Mouse (Mus musculus): Measurements from ENCODE around the gene Scmh1.
"Not testable (repeated sequence)": the region's sequence is repeated elsewhere in the genome, so short reads cannot be mapped to it uniquely, and the experiment has no call there.

Scmh1 gene

DNA sequence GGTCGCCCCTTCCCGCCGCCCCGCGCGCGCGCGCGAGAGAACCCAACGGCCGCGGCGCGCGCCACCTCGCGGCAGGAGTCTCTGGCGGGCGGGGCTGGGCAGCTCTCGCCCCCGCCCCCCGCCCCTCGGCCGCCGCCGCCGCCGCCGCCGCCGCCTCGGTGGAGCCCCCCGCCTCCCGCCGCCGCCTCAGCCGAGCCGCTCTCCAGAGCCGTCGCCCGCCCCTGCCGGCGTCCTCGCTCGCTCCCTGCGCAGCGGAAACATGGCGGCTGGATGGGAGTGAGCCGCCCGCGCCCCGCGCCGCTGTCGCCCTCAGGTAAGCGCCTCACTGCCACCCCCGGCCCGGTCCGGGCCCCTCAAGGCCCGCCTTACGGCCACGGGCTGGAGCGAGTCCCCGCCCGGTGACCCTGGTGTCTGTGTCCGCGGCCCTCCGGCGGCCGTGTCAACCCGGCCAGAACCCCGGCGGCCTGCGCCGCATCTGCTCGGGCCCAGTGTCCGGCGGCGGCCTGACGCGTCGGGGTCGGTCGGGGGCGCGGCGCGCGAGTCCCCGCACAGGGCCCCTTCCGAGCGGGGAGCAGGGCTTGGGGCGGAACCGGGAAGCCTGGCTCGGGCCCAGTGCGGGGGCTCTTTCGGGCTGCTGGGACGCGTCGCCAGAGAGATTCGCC lies at the start of gene Scmh1:
TSS of gene Scmh1 (plus strand) at position 138 of the 662 bp plus-strand sequence.
- peak; percentile 45 for DNase-seq (ENCODE audit: low spot score)

DNA sequence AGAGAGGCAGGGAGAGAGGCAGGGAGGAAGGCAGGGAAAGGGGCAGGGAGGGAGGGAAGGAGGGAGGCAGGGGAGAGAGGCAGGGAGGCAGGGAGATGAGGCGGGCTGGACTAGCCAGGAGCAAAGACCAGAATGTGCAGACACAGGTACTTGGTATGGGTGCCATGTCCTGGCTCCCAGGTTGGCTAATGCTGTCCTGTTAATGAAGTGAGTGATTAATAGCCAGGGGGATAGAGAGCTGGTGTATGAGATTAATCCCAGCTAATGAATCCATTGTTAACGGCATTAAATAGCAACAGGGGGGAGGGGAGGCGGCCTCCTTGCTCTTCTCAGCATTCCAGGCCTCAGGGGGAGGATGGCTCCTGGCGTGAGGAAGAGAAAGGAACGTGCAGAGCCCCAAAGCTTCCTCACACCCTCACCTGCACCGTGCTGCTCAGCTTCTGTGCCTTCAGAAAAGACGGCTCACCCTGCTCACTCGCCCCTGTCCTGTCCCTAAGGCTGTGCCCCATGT lies 45.0 kb upstream of the Scmh1 start:
- no peak for DNase-seq (ENCODE audit: low spot score)

DNA sequence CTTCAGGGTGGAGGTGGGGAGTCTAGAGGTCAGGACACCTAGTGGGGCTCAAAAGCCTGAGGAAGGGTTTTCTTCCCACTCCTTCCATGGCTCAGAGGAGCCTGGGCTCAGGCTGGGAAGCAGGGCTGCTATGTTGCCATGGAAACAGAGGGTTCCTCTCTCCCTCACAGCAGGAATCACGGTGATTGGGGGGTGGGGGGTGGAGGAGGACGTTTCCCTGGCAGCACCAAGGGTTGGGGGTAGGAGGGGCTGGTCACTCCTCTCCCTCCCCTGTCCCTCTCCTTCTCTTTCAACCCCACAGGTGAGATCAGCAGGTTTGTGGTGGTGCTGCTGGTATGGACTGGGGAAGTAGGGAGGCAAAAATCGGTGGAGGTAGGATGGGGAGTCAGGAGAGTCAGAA lies 40.4 kb upstream of the Scmh1 start:
- DNase-seq (ENCODE audit: low spot score), result no peak

DNA sequence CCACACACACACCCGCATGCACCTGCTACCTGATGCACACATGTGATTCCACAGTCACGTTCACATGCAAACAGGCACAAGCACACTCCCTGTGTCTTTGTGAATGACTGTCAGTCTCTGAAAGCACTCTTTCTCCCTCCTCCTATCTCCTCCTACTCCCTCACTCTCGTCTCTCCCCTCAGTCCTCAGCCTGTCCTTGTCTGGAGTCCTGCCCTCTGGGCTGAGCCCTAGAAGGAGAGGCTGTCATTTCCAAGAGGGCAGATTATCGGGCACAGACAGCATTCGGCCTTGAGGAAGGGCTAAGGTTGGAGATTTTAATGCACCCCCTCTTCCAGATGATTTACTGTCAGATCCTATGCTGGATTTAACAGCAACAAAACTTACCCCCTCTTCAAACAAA lies 39.6 kb upstream of the Scmh1 start:
- DNase-seq (ENCODE audit: low spot score), result no peak

DNA sequence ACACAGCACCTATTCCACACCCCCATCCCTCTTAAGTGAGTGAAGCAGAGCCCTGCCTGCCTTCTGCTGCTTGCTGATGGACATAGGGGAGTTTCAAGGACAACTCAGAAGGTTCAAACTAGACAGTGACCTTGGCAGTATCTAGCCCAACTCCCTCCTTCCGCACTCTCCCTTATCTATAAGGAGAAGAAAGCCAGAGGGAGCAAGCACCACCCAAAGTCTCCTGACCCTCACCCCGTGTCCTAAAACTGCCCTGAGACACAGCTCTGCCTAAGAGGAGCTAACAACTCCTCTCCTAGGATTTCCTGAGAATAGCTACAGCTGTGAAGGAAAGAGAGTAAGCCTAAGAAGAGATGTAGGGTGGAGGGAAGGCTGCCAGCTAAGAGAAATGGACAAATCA lies 37.0 kb upstream of the Scmh1 start:
- DNase-seq (ENCODE audit: low spot score), result no peak

DNA sequence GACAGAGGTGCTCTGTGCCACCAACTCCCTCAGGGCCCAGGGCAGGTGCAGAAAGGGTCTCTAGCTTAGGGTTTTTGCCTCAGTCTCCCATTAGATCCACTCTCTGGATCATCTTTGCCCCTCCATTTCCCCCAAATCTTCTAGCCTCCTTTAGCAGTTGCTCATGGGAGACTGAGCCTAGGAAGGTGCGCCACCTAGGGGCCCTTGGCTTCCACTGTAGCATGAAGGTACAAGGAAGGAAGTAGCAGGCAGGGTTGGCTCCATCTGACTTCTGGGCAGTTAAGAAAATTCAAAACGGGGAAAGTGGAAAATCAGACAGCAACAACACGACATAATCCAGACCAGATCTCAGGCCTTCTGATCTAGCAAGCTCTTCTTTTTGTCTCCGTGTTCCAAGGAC lies 36.4 kb upstream of the Scmh1 start:
- DNase-seq (ENCODE audit: low spot score), result peak; percentile 60

DNA sequence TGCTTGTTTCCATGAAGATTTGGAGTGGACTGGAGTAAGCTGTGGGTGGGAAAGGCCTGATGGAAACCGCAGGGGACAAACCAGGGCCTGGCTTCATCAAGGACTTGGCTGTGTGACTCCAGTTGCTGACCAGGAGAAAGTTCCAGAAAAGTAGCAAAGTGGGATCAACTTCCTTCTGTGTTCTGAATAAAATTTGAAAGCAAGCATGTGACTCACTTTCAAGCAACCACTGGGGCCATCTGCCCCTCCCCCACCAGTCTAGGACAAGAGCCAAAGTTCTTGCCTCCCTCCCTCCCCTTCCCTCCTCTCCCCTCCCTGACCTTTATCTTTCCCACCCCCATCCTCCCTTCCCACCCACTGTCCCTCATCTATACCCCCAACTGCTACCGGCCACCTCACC lies 35.9 kb upstream of the Scmh1 start:
- no peak for DNase-seq (ENCODE audit: low spot score)

DNA sequence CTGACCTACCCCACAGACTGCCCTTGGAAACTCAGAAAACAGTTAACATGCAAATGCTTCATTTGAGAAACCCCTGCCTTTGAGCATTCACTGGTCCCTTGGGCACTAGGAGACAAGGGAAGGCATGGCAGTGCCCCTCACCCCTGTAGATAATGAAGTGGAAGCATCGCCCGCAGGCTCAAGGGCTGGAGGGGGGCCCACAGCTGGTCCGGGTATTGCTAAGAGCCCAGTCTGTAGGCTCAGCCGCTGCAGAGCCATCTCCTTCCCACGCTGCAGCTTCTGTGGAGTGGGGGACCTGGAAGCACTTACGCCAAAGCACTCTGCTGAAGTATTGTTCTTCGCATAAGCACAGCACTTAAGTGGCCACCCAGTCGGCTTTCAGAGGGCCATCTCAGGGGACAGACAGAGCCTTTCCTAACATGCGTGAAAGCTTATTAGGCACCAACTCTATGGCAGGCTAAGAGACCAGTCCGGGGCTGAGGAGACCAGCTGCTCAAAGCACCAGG lies 35.2 kb upstream of the Scmh1 start:
- DNase-seq (ENCODE audit: low spot score), result peak; percentile 8

DNA sequence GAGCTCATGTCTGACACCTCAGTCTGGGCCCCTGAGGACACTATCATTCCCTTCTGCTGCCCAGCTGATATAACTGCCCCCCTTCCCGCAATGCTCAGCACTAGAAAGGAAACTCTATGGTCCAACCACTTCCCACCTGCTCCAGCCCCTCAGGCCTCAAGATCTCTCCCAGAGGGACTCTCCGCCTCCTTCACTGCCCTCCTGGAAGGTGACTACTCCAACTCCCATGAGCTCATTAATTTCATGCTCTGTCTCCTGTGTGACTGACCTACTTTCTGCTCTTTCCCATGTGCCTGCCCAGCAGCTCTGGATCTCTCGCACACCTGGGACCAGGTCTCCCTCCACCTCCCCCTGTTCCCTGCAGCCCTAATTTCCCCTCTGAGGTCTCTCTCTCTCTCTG lies 32.2 kb upstream of the Scmh1 start:
- DNase-seq (ENCODE audit: low spot score), result no peak

DNA sequence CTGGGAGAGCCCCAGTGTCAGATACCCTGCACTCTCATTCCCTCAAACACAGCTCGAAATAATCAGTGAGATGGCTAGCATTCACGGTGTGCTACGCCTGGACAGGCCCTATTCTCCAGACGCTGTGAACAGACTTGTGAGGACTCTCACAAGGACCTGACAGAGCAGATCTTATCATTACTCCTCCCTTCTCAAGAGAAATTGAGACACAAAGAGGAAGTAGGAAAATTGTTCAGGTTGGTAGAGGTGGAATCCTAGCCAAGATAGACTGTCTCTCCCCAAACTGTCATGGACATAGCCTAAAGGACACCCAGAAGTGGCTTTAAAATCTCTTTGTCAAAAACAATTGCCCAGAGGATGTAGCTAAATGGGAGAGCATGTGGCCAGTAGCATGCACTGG lies 31.3 kb upstream of the Scmh1 start:
- DNase-seq (ENCODE audit: low spot score), result no peak

DNA sequence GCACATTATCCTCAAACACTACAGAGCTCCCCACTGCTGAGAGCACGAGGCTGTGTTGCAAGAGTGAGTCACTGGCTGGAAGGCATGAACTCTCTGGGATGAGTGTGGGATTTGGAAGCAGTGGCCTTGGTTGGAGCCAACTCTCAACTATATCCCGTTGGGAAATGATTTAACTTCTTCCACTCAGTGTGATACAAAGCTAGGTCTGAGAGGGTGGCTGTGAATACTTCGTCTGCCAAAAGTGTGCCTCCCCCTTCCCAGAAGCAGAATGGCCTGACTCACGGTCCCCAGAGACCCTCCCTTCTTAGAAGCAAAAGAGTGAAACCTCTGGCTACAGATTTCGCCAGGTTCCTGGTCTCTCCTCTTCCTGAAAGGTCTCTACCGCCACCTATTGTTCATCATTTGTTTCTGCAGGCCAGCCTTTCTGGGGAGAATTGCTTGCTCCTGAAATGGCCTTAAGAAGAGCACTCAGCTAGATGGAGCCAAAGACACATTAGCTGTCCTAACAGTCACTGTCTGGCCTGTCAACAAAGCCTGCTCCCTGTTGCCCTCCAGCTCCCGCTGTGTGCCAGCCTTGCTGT lies 24.2 kb upstream of the Scmh1 start:
- DNase-seq (ENCODE audit: low spot score), result peak; percentile 92

DNA sequence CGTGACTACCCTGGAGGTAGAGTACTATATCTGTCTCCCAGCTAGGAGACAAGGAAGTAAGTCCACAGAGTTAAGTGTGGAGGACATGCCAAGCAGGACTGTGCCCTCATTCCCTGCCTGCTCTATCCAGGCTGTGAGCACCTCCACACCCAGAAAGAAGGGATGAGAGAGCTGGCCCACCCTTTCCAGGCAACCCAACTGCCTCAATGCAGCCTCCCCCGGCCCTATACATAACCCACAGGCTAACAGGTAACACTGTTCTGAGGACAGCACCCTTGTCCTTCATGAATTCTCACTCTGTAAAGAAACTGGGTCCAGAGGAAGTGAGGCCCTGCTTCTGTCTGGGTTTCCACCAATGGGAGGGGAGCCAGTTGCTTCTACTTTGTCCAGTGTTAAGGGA lies 19.6 kb upstream of the Scmh1 start:
- no peak for DNase-seq (ENCODE audit: low spot score)

DNA sequence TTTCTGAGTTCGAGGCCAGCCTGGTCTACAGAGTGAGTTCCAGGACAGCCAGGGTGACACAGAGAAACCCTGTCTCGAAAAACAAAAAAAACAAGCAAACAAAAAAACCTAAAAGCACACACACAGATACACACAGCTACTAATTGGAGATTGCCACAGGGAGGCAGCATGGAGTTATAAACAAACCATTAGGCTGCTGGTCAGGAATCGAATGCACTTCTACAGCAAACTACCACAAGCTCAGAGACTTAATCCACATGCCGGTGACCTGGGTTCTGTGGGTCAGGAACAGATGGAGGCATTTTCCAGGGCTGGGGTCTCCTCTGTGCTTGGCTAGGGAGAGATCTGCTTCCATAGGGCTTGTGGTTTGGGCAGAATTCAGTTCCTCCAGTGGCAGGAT lies 17.6 kb upstream of the Scmh1 start:
- no peak for DNase-seq (ENCODE audit: low spot score)

DNA sequence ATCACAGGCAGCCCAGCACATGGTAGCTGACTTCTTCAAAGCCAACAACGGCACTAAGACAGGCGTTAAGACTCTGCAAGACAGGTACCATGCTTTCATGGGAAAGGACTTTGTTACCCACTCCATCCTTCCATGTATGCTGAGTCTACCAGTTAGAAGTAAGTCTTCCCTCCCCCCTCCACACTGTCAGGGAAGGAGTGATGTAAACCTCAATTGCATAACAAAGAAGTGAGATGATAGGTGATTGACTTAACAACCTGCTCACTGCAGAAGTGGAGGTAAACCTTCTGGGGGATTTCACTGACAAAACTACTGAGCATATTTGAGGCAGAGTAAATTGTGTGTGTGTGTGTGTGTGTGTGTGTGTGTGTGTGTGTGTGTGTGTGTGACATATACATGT lies 17.1 kb upstream of the Scmh1 start:
- DNase-seq (ENCODE audit: low spot score), result no peak

DNA sequence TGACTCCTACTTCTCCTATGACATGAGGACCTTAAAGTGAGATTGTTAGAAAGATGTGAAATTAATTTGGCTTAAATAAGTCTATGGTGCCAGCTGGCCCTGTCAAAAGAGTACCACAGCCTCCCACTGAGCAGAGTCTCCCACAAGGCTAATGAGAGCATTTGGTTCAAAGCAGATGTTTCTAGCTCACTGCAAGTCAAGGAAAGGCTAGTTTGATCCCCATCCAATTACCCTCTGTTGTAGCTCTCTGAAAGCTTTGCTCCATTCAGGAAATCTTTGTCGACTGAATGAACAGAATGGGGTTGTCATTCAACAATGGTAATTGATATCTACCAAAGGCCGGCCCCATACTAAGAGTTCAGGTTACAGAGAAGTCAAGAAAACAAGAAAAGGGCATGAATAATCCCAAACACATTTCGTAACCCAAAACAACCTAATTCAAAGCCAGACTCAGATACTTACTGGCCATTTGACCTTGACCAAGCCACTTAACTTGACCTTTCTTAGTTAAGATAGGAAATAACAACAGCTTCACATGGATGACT lies 16.0 kb upstream of the Scmh1 start:
- DNase-seq (ENCODE audit: low spot score), result no peak

DNA sequence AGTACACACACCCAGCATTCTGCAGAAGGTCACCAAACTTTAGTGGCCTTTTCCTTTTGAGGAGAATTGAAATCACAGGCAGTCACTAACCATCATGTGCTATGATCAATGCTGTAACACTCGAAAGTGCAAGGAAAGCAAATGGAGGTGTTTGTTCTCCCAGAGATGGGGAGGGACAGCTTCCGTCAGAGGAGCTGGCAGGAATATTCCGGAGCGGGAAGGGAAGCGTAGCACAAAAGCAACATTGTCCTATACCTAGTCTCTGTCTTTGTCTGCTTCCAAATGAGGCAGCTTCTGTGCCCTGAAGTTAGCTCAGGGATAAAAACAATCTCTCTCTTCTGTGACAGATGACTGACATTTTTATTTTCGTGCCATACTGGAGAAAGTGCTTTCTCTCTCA lies 15.5 kb upstream of the Scmh1 start:
- no peak for DNase-seq (ENCODE audit: low spot score)

DNA sequence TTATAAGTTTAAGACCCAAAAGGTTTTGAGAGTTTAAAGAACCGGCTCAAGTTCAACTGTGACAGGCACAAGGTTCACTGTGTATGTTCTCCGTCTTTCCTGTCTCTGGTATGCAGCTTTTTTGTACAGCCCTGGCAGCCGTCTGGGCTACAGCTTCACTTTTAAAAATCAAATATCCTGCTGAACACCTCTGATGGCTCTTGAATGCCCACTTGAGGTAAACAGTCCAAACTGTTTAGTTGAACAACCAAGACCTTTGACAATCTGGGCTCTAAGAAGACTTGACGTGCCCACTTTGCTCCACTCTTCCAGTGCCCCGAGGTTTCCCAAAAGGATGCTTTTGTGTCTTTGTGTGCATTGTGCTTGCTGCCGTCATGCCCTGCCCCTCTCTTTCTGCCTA lies 13.5 kb upstream of the Scmh1 start:
- DNase-seq (ENCODE audit: low spot score), result no peak

DNA sequence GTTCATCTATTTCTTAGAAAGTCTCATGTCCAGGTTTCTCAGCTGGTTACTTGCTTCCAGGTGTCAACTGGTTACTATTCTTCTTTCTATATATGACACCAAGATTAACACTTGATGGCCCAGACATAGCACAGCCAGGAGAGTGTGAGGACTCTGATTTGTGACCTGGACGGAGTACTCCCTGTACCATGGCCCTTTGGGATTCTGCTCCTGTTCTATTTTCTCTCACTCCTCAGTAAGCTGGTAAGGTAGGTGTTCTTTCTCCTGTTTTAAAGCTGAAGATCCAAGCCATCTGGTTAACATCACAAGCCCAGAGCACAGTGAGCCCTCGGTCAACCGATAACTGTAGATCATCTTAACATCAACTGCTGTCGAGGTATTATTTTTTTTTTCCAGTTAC lies 12.7 kb upstream of the Scmh1 start:
- DNase-seq (ENCODE audit: low spot score), result no peak

DNA sequence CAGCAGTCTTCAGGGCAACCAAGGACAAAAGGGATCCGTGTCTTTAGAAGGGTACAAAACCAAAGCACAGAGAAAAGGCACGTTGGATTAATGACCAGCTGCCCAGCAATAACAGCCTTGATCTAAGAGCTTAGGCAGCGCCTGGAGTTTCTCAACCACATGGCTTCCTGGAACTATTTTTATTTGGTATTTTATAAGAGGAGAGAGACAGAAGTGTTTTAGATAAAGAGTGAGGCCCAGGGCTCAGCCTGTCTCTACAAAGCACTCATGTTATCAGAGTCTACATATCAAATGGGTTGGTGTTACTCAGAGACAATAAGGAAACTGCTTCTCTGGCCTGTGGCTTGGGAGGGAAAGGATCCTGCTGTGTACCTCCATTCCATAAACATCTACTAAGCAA lies 12.3 kb upstream of the Scmh1 start:
- DNase-seq (ENCODE audit: low spot score), result no peak

DNA sequence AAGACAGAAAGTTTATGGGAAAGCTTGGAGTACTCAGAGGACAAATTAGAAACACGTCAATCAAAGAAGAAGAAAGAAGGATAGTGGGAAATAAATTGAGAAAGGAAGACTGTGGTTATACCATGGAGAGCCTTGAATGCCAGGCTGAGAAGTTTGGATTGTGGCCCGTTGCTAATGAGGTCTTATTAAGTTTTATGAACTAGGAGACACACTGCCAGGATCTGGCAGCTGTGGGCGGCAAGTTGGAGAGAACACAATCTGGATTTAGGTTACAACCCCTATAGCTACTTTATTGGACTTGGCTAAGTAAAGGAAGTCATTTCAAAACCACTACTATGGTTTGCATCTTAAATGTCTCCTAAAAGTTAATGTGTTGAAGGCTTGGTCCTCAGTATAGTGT lies 4.8 kb upstream of the Scmh1 start:
- DNase-seq (ENCODE audit: low spot score), result no peak

DNA sequence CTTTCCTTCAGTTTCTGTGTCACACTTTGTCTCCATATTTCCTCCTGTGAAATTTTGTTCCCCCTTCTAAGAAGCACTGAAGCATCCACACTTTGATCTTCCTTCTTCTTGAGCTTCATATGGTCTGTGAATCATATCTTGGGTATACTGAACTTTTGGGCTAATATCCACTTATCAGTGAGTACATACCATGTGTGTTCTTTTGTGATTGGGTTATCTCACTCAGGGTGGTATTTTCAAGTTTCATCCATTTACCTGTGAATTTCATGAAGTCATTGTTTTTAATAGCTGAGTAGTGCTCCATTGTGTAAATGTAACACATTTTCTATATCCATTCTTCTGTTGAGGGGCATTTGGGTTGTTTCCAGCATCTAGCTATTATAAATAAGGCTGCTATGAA lies 3.0 kb upstream of the Scmh1 start:
- not testable (repeated sequence) for DNase-seq (ENCODE audit: low spot score)

DNA sequence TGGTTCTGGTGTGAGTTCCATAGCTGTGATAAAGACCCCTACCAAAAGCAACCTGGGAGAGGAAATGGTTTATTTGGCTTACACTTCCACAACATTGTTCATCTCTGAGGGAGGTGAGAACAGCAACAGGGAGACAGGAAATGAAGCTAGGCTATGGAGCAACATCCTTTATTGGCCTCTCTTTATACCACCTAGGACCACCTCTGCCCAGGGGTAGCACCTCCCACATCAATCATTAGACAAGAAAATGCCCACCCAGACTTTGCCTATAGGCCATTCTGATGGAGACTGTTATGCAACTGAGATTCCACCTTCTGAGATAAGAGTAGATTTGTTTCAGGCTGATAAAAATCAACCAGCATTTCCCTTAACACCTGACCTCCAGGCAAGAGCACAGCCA lies 834 bp upstream of the Scmh1 start:
- no peak for DNase-seq (ENCODE audit: low spot score)

DNA sequence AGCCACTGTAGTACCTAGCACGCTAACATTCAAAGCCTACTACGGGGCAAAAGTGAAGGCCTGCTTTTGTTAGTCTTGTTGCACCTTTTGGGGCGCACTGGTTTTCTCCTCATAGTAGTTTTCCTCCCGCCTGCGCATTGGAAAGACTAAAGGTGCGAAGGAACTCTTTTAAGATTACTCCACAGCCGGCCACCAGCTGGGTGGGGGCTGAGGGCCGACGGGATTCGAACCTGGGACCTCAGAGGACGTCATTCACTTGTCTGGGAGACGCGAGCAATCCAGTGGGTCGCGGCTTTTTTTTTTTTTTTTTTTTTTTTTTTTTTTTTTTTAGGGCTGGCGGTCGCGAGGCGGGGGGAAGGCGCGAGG lies 320 bp upstream of the Scmh1 start:
- no peak for DNase-seq (ENCODE audit: low spot score)
